Mouse (Mus musculus) embryonic fibroblast, embryonic 13.5 days (primary cell): ENCODE measurements around the gene Gm5478.

Experiments used
- CTCF ChIP-seq: IDR thresholded peaks from 2 replicates; pipeline ENCODE4 v1.5.1; 2011; ENCODE audit warnings: mild to moderate bottlenecking, control low read depth, low read length, moderate library complexity, borderline replicate concordance; ENCODE audit not compliant: insufficient read depth
- POLR2A ChIP-seq: IDR thresholded peaks from 2 replicates; pipeline ENCODE4 v1.6.1; 2011; ENCODE audit warnings: low read depth, mild to moderate bottlenecking, control low read depth, low read length, moderate library complexity

DNA sequence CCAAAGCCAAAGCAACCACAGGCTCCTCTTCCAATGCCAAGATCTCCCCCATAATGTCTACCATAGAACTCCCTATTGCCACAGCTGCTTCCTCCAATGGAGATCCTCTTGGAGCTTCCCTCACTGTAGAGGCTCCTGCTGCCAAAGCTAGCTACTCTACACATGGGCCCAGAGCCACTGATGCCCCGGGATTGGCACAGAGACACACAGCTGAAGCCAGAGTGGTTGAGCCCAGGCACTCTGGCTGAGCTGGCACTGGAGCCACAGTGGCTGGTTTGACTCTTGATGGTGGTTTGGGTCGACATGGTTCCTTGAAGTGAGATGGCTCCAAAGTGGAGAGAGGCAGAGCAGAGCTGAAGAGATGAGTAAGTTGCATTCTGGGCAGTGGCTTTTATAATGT is 19.3 kb downstream of the Gm5478 start, which contains the start of gene Gm5414:
- TF ChIP-seq CTCF = no peak
- TF ChIP-seq POLR2A = no peak
